Mouse (Mus musculus) bone marrow, adult 2 months (tissue): ENCODE measurements around the gene Ccdc78.

Experiments
- CTCF ChIP-seq: fragments of 200-500 bp; IDR thresholded peaks from 2 replicates; pipeline ENCODE4 v1.5.1; 2011; ENCODE audit warnings: low read length, control low read depth; ENCODE audit not compliant: control insufficient read depth, insufficient read depth
- POLR2A ChIP-seq: fragments of 200-500 bp; IDR thresholded peaks from 2 replicates; pipeline ENCODE4 v1.6.1; 2011; ENCODE audit warnings: low read depth, mild to moderate bottlenecking, control low read depth, low read length, borderline replicate concordance; ENCODE audit not compliant: control insufficient read depth

GRCm38 (mm10) chr17:25754241-25754640 lies 32.1 kb upstream of the Ccdc78 start, which contains the start of gene Msln:
- TF ChIP-seq CTCF = no peak
- no peak for TF ChIP-seq POLR2A
